Mouse (Mus musculus) myocyte (in vitro differentiated cells): ENCODE data around the gene Rprml.

Experiments used
- MYOD1 ChIP-seq, 3 experiments: IDR thresholded peaks; one replicate each; pipeline ENCODE4 v1.6.1; 2011; ENCODE audit warnings: control low read depth in 2 of 3, low read depth in 2 of 3, mild to moderate bottlenecking in 2 of 3, moderate library complexity in 1 of 3; ENCODE audit not compliant: insufficient read length in 2 of 3, control insufficient read depth in 1 of 3
- MYOG ChIP-seq, 3 experiments: IDR thresholded peaks; one replicate each; pipeline ENCODE4 v1.6.1; 2011; ENCODE audit warnings: control low read depth in 2 of 3, low read depth in 2 of 3, mild to moderate bottlenecking in 2 of 3; ENCODE audit not compliant: insufficient read length in 2 of 3, control insufficient read depth in 1 of 3, insufficient read depth in 1 of 3
- POLR2A ChIP-seq: IDR thresholded peaks from one replicate; pipeline ENCODE4 v1.6.1; 2011; ENCODE audit warnings: low read depth, mild to moderate bottlenecking, control low read depth, moderate library complexity; ENCODE audit not compliant: insufficient read length
- POLR2AphosphoS2 ChIP-seq: IDR thresholded peaks from one replicate; pipeline ENCODE4 v1.6.1; 2011; ENCODE audit warnings: low read depth, control low read depth; ENCODE audit not compliant: insufficient read length
- REST ChIP-seq: IDR thresholded peaks from one replicate; pipeline ENCODE4 v1.6.1; 2011; ENCODE audit warnings: mild to moderate bottlenecking, control low read depth, moderate library complexity; ENCODE audit not compliant: insufficient read depth, insufficient read length
- TCF12 ChIP-seq: IDR thresholded peaks from one replicate; pipeline ENCODE4 v1.6.1; 2011; ENCODE audit warnings: mild to moderate bottlenecking, control low read depth; ENCODE audit not compliant: poor library complexity, insufficient read depth, severe bottlenecking
- TCF3 ChIP-seq: IDR thresholded peaks from one replicate; pipeline ENCODE4 v1.6.1; 2011; ENCODE audit warnings: low read depth, control low read depth; ENCODE audit not compliant: insufficient read length
- USF1 ChIP-seq: IDR thresholded peaks from one replicate; pipeline ENCODE4 v1.6.1; 2011; ENCODE audit warnings: low read depth, mild to moderate bottlenecking, control low read depth, moderate library complexity

- TF ChIP-seq USF1 (no peak), MYOD1 (IDR thresholded peaks at IDR 0.05; ENCODE audit: control insufficient read depth in 1 of 3, insufficient read length in 2 of 3, low read depth in 2 of 3) (no peak), POLR2A (peak; percentile 55), REST (no peak), MYOG (IDR thresholded peaks at IDR 0.05; ENCODE audit: control insufficient read depth in 1 of 3, insufficient read depth in 1 of 3, insufficient read length in 2 of 3, low read depth in 2 of 3) (no peak), TCF12 (no peak), POLR2AphosphoS2 (peak; percentile 67), TCF3 (no peak)
Observed at GRCm38 (mm10) chr11:103697565-103698176, 48.3 kb downstream of the Rprml start, which contains the start of gene Gosr2.
